Mouse (Mus musculus) cerebellum, adult 2 months (tissue): Measurements from ENCODE around the gene Arih1. TPM values are rescaled to one million over a fixed set of nuclear protein-coding genes. Genes with fewer than 3 reads are reported as not detected.

ENCODE experiments used
- DNase-seq, 2 experiments: peaks; one replicate each; pipeline ENCODE4 v3.0.0; 2021
- H3K27ac ChIP-seq: fragments of 200-500 bp; 2 replicates; pipeline ENCODE4 v1.5.1; 2012; ENCODE audit warnings: low read length, control low read depth, inconsistent platforms; ENCODE audit not compliant: insufficient read depth
- H3K27me3 ChIP-seq: fragments of 200-500 bp; 2 replicates; pipeline ENCODE4 v1.6.1; 2012; ENCODE audit warnings: inconsistent platforms, mild to moderate bottlenecking, low read length, moderate library complexity; ENCODE audit not compliant: control insufficient read depth, insufficient read depth
- H3K4me1 ChIP-seq: fragments of 200-500 bp; 2 replicates; pipeline ENCODE4 v1.6.1; 2011; ENCODE audit warnings: low read length; ENCODE audit not compliant: control insufficient read depth, insufficient read depth
- H3K4me3 ChIP-seq: fragments of 200-500 bp; replicated peaks from 2 replicates; pipeline ENCODE3; 2011; ENCODE audit warnings: mild to moderate bottlenecking, low read depth, low read length, control low read depth; ENCODE audit not compliant: insufficient read depth
- CTCF ChIP-seq: fragments of 200-500 bp; IDR thresholded peaks from 2 replicates; pipeline ENCODE4 v1.5.1; 2011; ENCODE audit warnings: low read depth, mild to moderate bottlenecking, control low read depth, low read length, moderate library complexity, borderline replicate concordance; ENCODE audit not compliant: insufficient read depth
- POLR2A ChIP-seq: fragments of 200-500 bp; IDR thresholded peaks from 2 replicates; pipeline ENCODE4 v1.6.1; 2011; ENCODE audit warnings: low read length, control low read depth, borderline replicate concordance; ENCODE audit not compliant: insufficient read depth
- WGBS: fragments of 180-500 bp; shearing (Covaris S2); methylation state at CpG from one replicate; pipeline ENCODE4 v1.1.7; 2018; 5-methylcytosine and 5-hydroxymethylcytosine counted together
- polyA plus RNA-seq: library from polyadenylated mRNA; depleted of rRNA; stranded (reverse); fragments of >200 nt; gene quantifications from 2 replicates; pipeline ENCODE4 v1.2.3, GENCODE M21; 2012

Gene Arih1
- polyA plus RNA-seq, 1 experiment = 57.2 TPM

- Histone ChIP-seq H3K27me3 (no peaks in the 10 kb centered on the region), H3K4me3 (no peak overlapping the region), H3K27ac (no peak overlapping the region), H3K4me1 (peaks cover 5% of the 10 kb centered on the region; the same call in 1 of the 2 replicates)
- peak; percentile 20 to 25 for DNase-seq
- WGBS = 20% methylated on average over 4 of the region's 4 CpGs
- TF ChIP-seq POLR2A = no peak
- TF ChIP-seq CTCF = no peak
Observed at GRCm38 (mm10) chr9:59458997-59459510, 27.4 kb downstream of the Arih1 start.

- TF ChIP-seq CTCF (no peak), POLR2A (no peak)
- no peak overlapping the region for H3K4me3 ChIP-seq
- H3K4me1 ChIP-seq = peaks cover 5% of the 10 kb centered on the region; the same call in 1 of the 2 replicates
- no peak overlapping the region for H3K27ac ChIP-seq
- 91% methylated on average over 1 of the region's 1 CpGs for WGBS
- DNase-seq = no peak
- H3K27me3 ChIP-seq = no peaks in the 10 kb centered on the region
Observed at GRCm38 (mm10) chr9:59458416-59458815, 28.0 kb downstream of the Arih1 start.

DNA sequence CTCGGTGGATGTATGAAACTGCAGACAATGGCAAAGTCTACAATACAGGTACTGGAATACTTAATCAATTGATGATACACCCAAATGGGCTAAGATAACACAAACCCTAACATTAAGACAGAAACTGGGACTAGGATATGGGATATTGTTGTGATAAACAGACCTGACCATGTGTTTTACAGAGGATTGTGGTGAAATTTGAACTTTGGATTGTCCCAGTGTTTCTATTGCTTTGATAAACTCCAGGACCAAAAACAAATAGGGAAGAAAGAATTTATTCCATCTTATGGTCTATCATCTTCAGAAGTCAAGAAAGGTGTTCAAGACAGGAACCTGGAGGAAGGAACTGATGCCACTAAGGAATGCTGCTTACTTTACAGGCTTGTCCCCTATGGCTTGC lies 28.7 kb downstream of the Arih1 start:
- 92% methylated on average over 1 of the region's 1 CpGs for WGBS
- no peak for DNase-seq
- TF ChIP-seq CTCF = no peak
- TF ChIP-seq POLR2A = no peak
- Histone ChIP-seq H3K27me3 (no peaks in the 10 kb centered on the region), H3K27ac (no peak overlapping the region), H3K4me1 (peaks cover 5% of the 10 kb centered on the region; the same call in 1 of the 2 replicates), H3K4me3 (no peak overlapping the region)

DNA sequence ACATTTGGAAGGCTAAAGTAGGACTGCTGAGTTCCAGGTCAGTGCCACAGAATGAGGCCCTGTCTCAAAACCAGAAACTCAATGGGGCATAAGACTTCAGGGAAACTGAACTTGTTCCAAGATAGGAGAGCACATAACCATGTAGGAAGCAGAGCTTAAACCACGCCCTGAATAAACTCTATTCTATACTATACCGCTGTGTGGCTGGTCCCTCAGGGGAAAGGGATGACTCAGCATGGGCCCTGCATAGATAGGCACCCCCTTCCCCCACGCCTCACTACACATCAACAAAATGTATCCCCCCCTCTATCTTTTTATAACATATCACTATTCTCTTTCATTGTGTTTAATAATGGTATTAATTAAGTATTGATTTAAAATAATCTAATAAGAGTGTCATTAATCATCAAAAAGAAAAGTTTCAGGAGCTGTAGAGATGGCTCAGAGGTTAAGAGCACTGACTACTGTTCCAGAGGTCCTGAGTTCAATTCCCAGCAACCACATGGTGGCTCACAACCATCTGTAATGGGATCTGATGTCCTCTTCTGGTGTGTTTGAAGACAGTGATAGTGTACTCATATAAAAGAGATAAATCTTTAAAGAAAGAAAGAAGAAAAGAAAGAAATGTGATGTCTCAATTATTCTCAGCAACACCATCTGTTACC lies 30.9 kb downstream of the Arih1 start:
- H3K27me3 ChIP-seq = no peaks in the 10 kb centered on the region
- TF ChIP-seq POLR2A (no peak), CTCF (no peak)
- H3K27ac ChIP-seq = no peak overlapping the region
- no peak for DNase-seq
- WGBS = 50% methylated on average over 3 of the region's 3 CpGs
- H3K4me3 ChIP-seq = no peak overlapping the region
- peaks cover 5% of the 10 kb centered on the region; the same call in 1 of the 2 replicates for H3K4me1 ChIP-seq

DNA sequence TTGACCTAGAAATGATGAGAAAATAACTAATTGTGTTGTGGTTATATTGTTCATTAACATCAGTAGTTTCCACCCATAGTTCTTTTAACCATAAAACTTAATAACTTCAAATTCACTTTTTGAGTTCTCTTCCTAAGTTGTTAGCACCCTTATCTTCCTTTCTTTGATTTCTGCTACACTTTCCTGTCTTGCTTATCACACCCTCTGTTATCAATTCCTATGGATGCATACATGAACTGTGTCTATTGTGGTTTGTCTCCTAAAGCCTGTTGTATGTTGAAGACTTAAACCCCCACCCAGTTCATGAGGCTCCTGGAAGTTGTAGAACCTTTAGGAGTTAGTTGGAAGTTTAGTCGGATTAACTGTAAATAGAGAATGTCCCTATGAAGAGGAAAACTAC lies 52.7 kb downstream of the Arih1 start:
- DNase-seq = no peak
- 100% methylated on average over 1 of the region's 1 CpGs for WGBS
- no peak overlapping the region for H3K27ac ChIP-seq
- H3K27me3 ChIP-seq = no peaks in the 10 kb centered on the region
- no peak overlapping the region for H3K4me3 ChIP-seq
- TF ChIP-seq POLR2A = no peak
- no peaks in the 10 kb centered on the region for H3K4me1 ChIP-seq

DNA sequence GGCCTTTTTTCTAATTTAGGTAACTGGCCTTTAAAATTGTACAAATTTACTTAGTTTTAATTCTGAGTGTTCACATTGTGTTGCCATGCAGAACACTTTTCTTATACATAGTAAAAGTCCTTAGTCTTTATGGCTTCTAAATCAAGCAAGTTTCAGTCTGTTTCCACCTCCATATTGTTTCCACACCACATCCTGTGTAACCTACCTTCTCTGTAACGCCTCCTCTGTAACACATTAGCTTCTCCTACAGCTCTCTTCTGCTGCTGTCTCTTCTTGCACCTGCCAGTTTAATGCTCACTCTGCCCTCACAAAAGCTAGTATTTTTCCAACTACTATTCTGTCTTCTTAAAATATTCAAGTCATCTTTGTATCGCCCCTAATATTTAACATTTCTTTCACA lies 54.8 kb downstream of the Arih1 start:
- H3K4me1 ChIP-seq = no peaks in the 10 kb centered on the region
- WGBS = 92% methylated on average over 2 of the region's 2 CpGs
- no peak overlapping the region for H3K27ac ChIP-seq
- TF ChIP-seq POLR2A (no peak), CTCF (no peak)
- H3K4me3 ChIP-seq = no peak overlapping the region
- H3K27me3 ChIP-seq = no peaks in the 10 kb centered on the region
- DNase-seq = no peak

DNA sequence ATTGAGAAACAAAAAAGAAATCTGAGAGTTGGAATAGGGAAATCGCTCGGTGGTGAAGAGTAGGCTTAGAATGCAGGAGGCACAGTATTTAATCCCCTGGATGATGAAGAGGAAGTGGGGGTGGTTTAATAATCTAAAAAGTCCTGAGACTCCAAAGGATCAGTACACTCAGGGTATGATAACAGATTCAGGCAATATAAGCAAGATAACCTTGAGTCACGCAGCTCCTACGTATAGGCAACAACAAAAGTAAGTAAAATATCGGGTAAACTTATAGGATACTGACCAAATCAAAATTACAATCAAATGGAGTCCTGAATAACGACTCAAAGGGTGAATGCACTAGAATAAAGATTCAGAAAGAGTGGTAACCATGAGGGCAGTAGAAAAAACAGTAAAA lies 65.9 kb downstream of the Arih1 start:
- no peak for TF ChIP-seq CTCF
- TF ChIP-seq POLR2A = no peak
- 92% methylated on average over 6 of the region's 6 CpGs for WGBS
- H3K4me3 ChIP-seq = no peak overlapping the region
- no peaks in the 10 kb centered on the region for H3K4me1 ChIP-seq
- no peak overlapping the region for H3K27ac ChIP-seq
- no peak for DNase-seq
- H3K27me3 ChIP-seq = no peaks in the 10 kb centered on the region

DNA sequence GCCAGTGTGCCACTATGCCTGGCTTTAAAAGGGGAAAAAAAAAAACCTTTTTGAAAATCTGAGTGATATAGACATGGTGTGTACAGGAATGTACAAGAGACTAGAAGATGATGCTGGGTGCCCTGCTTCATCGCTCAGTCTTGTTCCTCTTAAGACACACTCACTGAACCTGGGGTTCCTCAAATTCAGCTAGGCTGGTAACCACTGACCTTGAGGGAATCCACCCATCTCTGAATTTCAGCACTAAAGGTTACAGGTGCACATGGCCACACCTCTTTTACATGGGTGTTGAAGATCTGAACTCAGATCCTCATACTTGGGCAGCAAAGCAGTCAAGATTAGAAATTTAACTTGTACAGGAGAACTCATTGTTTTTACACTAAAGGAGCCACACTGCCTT lies 79.1 kb downstream of the Arih1 start:
- Histone ChIP-seq H3K4me1 (no peaks in the 10 kb centered on the region), H3K27me3 (no peaks in the 10 kb centered on the region), H3K4me3 (no peak overlapping the region), H3K27ac (no peak overlapping the region)
- TF ChIP-seq POLR2A (no peak), CTCF (no peak)
- 93% methylated on average over 1 of the region's 1 CpGs for WGBS
- DNase-seq = no peak
